Mouse (Mus musculus): Measurements from ENCODE around the gene Klhl2. TPM values are rescaled to one million over a fixed set of nuclear protein-coding genes. Genes with fewer than 3 reads are reported as not detected.
A peak's percentile ranks its signal among the peaks of the same experiment; 100 is the strongest.

The Klhl2 gene
- total and polyA plus RNA-seq, 2 experiments from 2014 or later, result 5.8 to 10.5 TPM

- no peaks in the 10 kb centered on the region for H3K36me3 ChIP-seq (replicated peaks; ENCODE audit: control insufficient read depth, insufficient read depth, low read length)
- no peaks in the 10 kb centered on the region for H3K9me3 ChIP-seq (replicated peaks; ENCODE audit: control insufficient read depth, low read length)
- ATAC-seq (ENCODE audit: insufficient read depth, low read depth), result no peak
- TF ChIP-seq CTCF (IDR thresholded peaks at IDR 0.05; ENCODE audit: low read depth) (no peak), EP300 (IDR thresholded peaks at IDR 0.05; ENCODE audit: low read depth) (no peak)
- H3K4me1 ChIP-seq (ENCODE audit: control insufficient read depth, insufficient read depth), result peaks cover 16% of the 10 kb centered on the region; the same call in 1 of the 2 replicates
- WGBS, result 62% methylated on average over 2 of the region's 2 CpGs
- H3K27me3 ChIP-seq (ENCODE audit: control insufficient read depth, insufficient read depth, low read length), result no peaks in the 10 kb centered on the region
- H3K9ac ChIP-seq (replicated peaks; ENCODE audit: low read depth, low read length), result no peak overlapping the region
- no peak overlapping the region for H3K27ac ChIP-seq (ENCODE audit: low read depth)
- DNase-seq (ENCODE audit: low spot score), result no peak
- H3K4me3 ChIP-seq (ENCODE audit: low read depth, low read length), result no peak overlapping the region
- no peak overlapping the region for H3K4me2 ChIP-seq (ENCODE audit: low read depth, low read length)
These were observed 2.6 kb downstream of the Klhl2 start for GRCm38 (mm10) chr8:64847241-64847640.

- H3K4me3 ChIP-seq (ENCODE audit: low read depth, low read length), result no peak overlapping the region
- no peak overlapping the region for H3K27ac ChIP-seq (ENCODE audit: low read depth)
- ATAC-seq (ENCODE audit: insufficient read depth, low read depth), result no peak
- no peaks in the 10 kb centered on the region for H3K9me3 ChIP-seq (replicated peaks; ENCODE audit: control insufficient read depth, low read length)
- H3K36me3 ChIP-seq (replicated peaks; ENCODE audit: control insufficient read depth, insufficient read depth, low read length), result no peaks in the 10 kb centered on the region
- WGBS, result 70% methylated on average over 7 of the region's 7 CpGs
- TF ChIP-seq CTCF (IDR thresholded peaks at IDR 0.05; ENCODE audit: low read depth) (no peak), EP300 (IDR thresholded peaks at IDR 0.05; ENCODE audit: low read depth) (no peak)
- no peaks in the 10 kb centered on the region for H3K27me3 ChIP-seq (ENCODE audit: control insufficient read depth, insufficient read depth, low read length)
- no peak for DNase-seq (ENCODE audit: low spot score)
- no peak overlapping the region for H3K4me2 ChIP-seq (ENCODE audit: low read depth, low read length)
- peaks cover 16% of the 10 kb centered on the region; the same call in 1 of the 2 replicates for H3K4me1 ChIP-seq (ENCODE audit: control insufficient read depth, insufficient read depth)
- no peak overlapping the region for H3K9ac ChIP-seq (replicated peaks; ENCODE audit: low read depth, low read length)
These were observed 4.5 kb downstream of the Klhl2 start for GRCm38 (mm10) chr8:64845314-64845713.

- Histone ChIP-seq H3K4me2 (ENCODE audit: low read depth, low read length) (no peak overlapping the region), H3K27ac (ENCODE audit: low read depth) (no peak overlapping the region), H3K9ac (replicated peaks; ENCODE audit: low read depth, low read length) (no peak overlapping the region), H3K9me3 (replicated peaks; ENCODE audit: control insufficient read depth, low read length) (no peaks in the 10 kb centered on the region), H3K4me3 (ENCODE audit: low read depth, low read length) (no peak overlapping the region), H3K4me1 (ENCODE audit: control insufficient read depth, insufficient read depth) (peaks cover 16% of the 10 kb centered on the region; the same call in 1 of the 2 replicates), H3K27me3 (ENCODE audit: control insufficient read depth, insufficient read depth, low read length) (no peaks in the 10 kb centered on the region), H3K36me3 (replicated peaks; ENCODE audit: control insufficient read depth, insufficient read depth, low read length) (no peaks in the 10 kb centered on the region)
- TF ChIP-seq CTCF (IDR thresholded peaks at IDR 0.05; ENCODE audit: low read depth), result no peak
- no peak for TF ChIP-seq EP300 (IDR thresholded peaks at IDR 0.05; ENCODE audit: low read depth)
- DNase-seq (ENCODE audit: low spot score), result no peak
- 65% methylated on average over 4 of the region's 4 CpGs for WGBS
- no peak for ATAC-seq (ENCODE audit: insufficient read depth, low read depth)
These were observed 5.8 kb downstream of the Klhl2 start for GRCm38 (mm10) chr8:64844043-64844481.

- Histone ChIP-seq H3K4me3 (ENCODE audit: low read depth, low read length) (no peak overlapping the region), H3K27ac (ENCODE audit: low read depth) (no peak overlapping the region), H3K36me3 (replicated peaks; ENCODE audit: control insufficient read depth, insufficient read depth, low read length) (no peaks in the 10 kb centered on the region), H3K4me1 (ENCODE audit: control insufficient read depth, insufficient read depth) (peaks cover 11% of the 10 kb centered on the region; the same call in 1 of the 2 replicates), H3K9ac (replicated peaks; ENCODE audit: low read depth, low read length) (no peak overlapping the region), H3K27me3 (ENCODE audit: control insufficient read depth, insufficient read depth, low read length) (no peaks in the 10 kb centered on the region), H3K9me3 (replicated peaks; ENCODE audit: control insufficient read depth, low read length) (no peaks in the 10 kb centered on the region), H3K4me2 (ENCODE audit: low read depth, low read length) (no peak overlapping the region)
- 55% methylated on average over 3 of the region's 3 CpGs for WGBS
- no peak for ATAC-seq (ENCODE audit: insufficient read depth, low read depth)
- DNase-seq (ENCODE audit: low spot score), result no peak
- TF ChIP-seq EP300 (IDR thresholded peaks at IDR 0.05; ENCODE audit: low read depth) (no peak), CTCF (IDR thresholded peaks at IDR 0.05; ENCODE audit: low read depth) (no peak)
These were observed 6.6 kb downstream of the Klhl2 start for GRCm38 (mm10) chr8:64843168-64843567.

GRCm38 (mm10) chr8:64841747-64842406 lies 7.9 kb downstream of the Klhl2 start:
- no peak for TF ChIP-seq EP300 (IDR thresholded peaks at IDR 0.05; ENCODE audit: low read depth)
- no peak for TF ChIP-seq CTCF (IDR thresholded peaks at IDR 0.05; ENCODE audit: low read depth)
- no peaks in the 10 kb centered on the region for H3K9me3 ChIP-seq (replicated peaks; ENCODE audit: control insufficient read depth, low read length)
- H3K27me3 ChIP-seq (ENCODE audit: control insufficient read depth, insufficient read depth, low read length), result no peaks in the 10 kb centered on the region
- peak overlapping the region; percentile 17; the same call in 1 of the 2 replicates for H3K27ac ChIP-seq (ENCODE audit: low read depth)
- ATAC-seq (ENCODE audit: insufficient read depth, low read depth), result peak; percentile 64
- no peak overlapping the region for H3K4me3 ChIP-seq (ENCODE audit: low read depth, low read length)
- peak; percentile 45 for DNase-seq (ENCODE audit: low spot score)
- H3K9ac ChIP-seq (replicated peaks; ENCODE audit: low read depth, low read length), result no peak overlapping the region
- WGBS, result 50% methylated on average over 13 of the region's 13 CpGs
- H3K36me3 ChIP-seq (replicated peaks; ENCODE audit: control insufficient read depth, insufficient read depth, low read length), result no peaks in the 10 kb centered on the region
- peaks cover 11% of the 10 kb centered on the region; the same call in 1 of the 2 replicates for H3K4me1 ChIP-seq (ENCODE audit: control insufficient read depth, insufficient read depth)
- peak overlapping the region; percentile 6; the same call in 1 of the 2 replicates for H3K4me2 ChIP-seq (ENCODE audit: low read depth, low read length)
